Mouse (Mus musculus): ENCODE data around the gene Ttc8. TPM values are rescaled to one million over a fixed set of nuclear protein-coding genes. Genes with fewer than 3 reads are reported as not detected.
"Not testable (repeated sequence)": the region's sequence is repeated elsewhere in the genome, so short reads cannot be mapped to it uniquely, and the experiment has no call there.

Gene Ttc8
- 10 to 100 TPM; 46.6 to 49.5 TPM for total RNA-seq (2021)

DNA sequence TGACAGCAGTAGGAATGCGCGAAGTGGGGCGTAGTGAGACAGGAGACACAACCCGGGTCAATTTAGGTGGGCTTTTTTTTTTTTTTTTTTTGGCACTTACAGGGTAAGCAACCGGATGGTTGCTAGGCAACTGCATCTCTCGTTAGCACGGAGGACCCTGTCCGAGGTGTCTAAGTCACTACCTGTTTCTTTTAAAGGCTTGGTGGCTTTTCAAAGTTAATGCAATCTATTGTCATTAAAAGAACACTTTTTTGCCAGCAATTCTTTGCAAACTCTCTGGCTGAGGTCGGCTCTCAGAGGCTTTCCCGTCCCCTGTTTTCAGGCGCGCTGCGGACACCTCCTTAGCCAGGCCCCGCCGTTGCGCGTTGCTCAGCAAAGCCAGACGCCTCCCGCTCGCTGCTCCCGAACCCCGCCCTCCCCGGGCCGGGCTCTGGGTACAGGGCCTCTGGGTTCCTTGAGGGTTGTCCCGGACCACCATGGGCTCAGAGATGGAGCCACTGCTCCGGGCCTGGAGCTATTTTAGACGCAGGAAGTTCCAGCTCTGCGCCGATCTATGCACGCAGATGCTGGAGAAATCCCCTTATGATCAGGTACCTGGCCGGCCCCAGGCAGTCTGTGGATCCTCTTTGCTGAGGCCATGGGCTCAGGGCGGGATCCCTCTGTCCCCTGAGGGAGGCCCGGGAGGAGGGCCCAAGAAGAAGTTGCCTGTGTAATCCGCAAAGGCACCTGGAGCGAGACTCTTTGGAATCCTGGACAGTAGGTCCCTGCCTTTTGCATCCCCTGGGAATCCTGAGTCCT, at the start of gene Ttc8:
Ttc8 (plus strand) TSS at position 381 of the 798 bp plus-strand sequence.
- peak; percentile 89 to 90 for DNase-seq

DNA sequence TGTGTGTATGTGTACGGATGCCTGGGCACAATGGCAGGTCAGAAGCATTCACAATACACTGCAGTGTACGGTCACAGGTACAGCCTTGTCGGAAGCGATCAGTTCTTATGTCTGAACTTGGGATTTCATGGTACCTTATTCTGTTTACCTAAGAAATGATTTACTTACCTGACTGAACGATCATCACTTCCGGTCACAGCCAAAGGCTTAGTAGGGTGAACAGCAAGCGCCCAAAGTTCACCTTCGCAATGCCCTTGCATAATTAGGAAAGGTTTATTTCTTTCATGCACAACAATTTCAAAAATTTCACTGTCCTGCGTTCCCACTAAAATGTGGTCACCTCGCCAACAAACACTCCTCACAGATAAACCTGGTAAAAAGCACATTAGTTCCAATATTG, 47.5 kb upstream of the Ttc8 start:
- DNase-seq = no peak

DNA sequence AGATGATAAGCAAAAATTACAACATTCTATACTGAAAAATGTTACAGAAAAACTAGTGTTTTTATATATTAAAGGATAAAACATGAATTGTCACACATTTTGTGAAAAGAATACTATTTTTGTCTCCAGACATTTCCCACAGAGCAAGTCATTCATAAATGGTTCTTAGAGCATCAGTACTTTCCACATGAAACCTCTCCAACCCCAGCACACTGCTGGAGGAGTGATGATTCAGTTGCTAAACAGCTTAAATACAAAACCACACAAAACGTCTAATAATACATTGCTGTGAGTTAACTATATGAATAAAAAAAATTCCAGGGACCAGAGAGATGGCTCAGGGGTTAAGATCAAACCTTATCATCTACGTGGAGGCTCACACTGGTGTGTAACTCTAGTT, 45.2 kb upstream of the Ttc8 start:
- DNase-seq = no peak

DNA sequence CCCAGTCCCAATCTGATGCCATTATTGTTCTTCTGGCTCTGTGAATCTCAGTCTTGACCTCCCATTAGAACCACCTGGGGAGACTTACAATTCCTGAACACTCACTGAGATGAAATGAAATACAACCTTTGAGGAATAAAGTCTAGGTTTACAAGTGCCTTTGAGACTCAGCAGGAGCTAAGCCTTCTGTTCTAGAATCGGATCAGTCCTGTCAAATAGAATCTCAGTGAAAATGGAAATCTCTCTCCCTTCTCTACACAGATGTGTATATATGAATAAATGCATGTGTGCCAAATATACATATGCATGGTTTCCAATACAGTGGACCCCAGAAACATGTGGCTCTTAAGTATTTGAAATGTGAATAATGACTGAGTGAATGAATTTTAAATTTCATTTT, 41.7 kb upstream of the Ttc8 start:
- DNase-seq = no peak

DNA sequence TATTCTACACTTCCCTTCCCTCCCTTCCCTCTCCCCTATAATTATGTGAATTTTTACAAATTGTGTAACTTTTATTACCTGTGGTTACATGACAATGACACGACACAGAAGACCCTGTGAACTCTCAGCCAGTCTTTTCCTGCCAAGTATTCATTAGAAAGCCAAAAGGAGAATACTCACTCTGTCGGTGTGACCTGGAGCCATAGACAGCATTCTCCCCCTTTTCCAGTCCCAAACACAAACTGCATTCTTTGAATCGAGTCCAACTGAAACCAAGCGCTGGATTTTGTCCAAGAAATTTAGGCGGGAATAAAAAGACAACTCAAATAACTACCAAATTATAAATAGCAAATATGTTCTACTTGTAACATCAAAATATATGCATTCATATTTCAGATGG, 38.6 kb upstream of the Ttc8 start:
- no peak for DNase-seq

DNA sequence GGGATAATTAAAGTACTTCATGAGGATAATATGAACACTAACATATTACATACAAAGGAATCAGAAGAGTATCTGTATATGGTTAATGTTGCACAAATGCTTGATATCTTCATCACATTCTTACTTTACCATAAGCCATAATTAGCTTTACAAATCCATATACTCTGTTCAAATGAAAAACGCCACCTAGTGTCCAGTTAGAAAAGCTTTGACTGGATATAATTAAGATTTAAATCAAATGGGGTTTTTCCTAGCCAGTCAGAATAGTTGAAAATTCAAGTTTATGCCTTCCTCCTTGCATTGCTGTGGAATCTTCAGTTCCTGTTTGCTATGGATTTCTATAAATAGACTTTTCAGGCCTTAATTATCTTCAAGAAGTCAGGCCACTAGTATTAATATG, 35.9 kb upstream of the Ttc8 start:
- no peak for DNase-seq

DNA sequence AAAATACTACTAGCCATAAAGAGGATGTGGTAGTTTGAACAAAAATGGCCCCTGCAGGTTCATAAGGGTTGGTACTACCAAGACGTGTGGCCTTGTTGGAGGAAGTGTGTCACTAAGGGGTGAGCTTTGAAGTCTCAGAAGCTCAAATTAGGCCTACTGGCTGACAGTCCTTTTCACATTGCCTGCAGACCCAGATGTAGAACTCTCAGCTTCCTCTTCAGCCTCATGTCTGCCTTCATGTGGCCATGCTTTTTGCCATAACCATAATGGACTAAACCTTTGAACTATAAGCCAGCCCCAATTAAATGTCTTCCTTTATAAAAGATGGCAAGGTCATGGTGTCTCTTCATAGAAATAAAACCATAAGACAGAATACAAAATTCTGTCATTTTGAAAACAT, 23.6 kb upstream of the Ttc8 start:
- no peak for DNase-seq

DNA sequence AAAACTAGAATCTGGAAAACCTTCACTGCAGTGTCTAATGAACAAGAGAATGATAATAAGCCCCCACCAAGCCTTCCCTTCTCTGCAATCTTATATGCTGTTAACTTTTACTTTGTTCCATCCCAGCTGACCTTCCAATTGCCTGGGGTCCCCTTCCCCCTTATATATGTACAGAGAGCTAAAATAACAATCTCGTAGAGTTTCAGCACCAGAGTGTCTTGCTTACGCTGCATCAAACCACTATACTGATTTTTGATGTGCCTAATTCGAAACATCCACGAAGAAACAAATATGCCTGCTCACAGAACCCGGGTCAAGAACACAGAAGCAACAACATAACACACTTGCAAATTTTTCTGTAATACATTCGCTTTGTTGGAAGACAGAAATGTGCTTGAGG, 20.7 kb upstream of the Ttc8 start:
- DNase-seq = no peak

DNA sequence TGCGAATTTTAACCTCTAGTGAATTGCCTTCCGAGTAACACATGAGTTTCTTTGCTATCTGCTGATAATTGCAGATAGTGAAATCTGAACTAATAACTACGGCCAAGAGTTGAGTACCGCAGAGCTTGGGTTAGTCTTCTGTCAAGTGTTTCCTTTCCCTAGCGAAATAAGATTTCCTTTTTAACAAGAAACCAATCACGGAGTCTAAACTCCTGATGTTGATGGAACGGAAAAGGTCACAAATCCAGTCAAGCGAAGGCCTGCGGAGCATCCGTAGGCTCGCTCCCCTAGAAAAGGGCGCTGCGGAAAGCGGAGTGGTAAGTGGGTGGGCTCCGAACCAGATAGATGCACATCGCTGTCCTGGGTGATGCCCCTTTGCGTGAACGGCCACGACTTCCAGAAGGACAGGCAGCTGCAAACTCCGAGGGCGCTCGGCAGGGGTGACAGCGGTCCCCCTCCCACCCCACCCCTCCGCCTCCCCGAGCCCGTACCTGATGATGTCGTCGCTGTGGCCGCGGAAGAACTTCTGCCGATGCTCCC, 20.0 kb upstream of the Ttc8 start:
- peak in 1 of 2 experiments; percentile 32 for DNase-seq

DNA sequence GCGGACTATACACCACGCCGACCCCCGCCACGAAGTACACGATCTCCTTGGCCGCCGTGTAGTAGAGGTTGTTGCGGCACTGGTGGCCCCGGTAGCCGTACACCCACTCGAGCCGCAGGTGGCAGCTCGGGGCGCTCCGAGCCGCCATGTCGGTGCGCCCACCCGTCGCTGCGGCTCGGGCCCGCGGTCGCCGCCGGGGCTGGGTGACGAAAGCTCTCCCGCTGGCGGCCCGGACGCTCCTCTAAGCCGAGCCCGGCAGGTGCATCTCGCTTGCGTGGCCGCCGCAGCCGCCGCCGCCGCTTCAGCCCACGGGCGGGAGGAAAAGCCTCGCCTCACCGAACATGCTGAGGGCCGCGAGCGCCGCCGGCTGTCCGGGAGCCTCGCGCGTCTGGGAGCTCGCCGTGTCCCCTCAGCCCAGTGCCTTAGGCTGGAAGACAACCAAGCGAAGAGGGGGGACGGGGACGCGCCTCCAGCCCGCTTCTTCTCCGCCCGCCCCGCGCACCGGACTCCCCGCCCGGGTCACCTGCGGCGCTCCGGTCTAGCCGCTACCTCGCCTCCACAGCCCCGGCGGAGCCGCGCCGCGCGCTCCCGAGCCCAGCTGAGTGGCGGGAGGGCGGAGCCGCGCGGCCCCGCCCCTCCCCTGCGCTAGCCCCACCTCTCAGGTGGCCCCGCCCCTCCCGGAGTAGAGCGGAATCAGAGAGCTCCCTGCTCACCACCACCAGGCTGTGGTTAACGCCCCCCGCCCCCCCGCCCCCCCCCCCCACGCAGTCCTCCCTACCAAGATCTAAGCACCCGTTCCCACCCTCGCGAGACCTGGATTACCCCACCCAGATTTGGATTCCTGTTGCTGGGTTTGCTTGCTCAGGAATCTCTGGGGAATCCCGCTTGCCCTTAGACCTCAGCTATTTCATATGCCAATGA, 19.2 kb upstream of the Ttc8 start, which contains the start of gene Eml5:
Eml5 (minus strand) TSS at position 604 of the 921 bp plus-strand sequence.
- peak; percentile 77 to 83 for DNase-seq

DNA sequence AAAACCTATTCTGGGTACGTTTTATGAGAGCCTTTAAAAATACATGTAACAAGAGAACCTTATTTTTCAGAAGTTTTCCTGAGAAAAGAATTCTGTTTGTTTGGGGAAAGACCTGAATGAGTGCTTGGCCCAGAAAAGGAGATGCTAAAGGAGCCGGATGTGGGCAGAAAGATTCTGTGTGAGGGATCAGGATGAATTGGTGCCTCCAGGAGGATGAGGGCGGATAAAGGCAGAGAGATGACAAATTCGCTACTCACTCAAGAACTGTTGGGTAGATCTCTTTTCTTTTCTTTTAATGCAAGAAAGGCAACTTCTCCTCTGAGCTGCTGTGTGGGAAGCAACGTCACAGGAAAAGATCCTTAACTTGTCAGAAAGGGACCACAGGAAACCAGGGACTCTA, 14.9 kb upstream of the Ttc8 start:
- no peak for DNase-seq

DNA sequence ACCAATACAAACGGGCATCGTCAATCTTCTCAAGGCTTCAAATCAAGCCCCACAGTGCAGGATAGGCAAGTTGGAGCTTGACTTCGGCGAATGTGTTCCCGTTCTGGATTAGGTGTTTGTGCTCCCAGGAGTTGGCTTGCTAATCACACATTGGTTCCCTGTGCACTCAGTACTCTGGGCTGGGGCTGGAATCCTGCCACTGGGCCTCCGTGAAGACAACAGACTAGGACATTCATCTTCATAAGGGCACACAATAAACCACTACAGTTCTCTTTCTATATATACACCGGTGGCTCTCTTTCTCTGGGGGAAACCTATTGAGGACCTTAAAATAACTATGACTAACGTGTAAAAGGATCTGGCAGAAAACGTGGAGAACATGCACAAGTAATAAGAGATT, 10.3 kb upstream of the Ttc8 start:
- no peak for DNase-seq

DNA sequence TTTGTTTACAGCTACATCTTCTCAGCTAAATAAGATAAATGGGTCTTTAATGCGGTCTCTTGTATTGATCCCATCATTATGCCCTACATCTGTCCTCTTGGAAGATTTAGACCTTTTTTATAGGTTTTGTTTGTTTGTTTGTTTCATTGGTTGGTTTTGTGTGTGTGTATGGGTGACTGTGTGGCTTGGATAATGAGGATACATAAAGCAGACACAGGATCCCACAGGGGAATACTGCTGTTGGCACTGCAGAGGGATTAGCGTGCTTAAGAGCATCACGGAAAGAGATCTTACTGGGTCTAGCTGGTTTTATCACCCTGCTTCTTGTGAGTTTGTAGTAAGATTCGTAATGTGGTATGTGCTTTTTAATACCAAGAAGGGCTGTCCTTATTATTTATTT, 10.8 kb downstream of the Ttc8 start:
- DNase-seq = no peak

DNA sequence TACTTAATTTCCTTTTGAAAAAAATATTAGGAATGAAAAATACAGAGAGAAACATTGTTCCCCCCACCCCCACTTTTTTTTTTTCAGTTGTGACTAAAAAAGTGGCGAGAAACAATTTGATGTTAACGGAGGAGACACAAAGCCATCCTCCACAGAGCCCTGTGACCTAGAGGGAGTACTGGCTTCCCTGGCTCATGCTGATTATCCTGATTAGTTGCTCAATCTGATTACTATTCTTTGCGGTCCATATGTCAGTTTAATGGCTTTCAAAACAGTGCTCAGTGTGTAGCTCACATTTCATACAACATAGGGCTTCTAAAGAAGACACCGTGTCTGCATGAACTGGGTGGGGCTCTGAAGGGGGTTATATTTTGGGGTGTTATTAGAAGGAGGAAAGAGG, 12.1 kb downstream of the Ttc8 start:
- DNase-seq = no peak

DNA sequence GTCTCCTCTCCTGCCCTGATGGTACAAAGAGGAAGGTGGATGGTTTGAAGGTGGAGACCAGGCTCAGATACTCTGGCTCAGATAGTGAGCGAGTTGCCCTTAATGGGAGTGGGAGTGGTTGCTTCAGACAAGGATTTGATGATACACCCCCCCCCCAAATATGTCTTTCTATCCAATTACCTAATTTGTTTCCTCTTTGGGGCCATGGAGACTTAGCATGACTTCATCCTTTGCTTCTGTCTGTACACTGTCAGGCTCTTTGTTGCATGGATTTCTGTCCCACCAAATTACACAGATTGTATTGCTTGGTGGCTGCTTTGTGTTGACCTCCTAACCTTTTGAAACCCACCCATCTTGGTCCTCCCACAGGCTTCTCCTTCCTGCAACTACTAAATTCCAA, 12.5 kb downstream of the Ttc8 start:
- DNase-seq = no peak

DNA sequence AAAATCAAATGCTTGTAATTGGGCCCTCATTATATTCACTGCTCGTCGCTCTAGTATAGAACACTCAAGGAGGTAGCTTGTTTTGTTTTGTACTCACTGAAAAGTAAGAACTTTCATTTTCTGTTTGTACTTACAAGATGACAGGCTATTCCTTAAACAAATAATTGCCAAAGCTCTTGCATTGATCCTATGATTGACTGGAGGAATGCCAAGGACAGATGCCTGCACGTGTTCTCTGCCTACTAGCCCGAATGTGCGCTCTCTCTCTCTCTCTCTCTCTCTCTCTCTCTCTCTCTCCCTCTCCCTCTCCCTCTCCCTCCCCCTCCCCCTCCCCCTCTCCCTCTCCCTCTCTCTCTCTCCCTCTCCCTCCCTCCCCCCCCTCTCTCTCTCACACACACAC, 30.9 kb downstream of the Ttc8 start:
- DNase-seq = not testable (repeated sequence)

DNA sequence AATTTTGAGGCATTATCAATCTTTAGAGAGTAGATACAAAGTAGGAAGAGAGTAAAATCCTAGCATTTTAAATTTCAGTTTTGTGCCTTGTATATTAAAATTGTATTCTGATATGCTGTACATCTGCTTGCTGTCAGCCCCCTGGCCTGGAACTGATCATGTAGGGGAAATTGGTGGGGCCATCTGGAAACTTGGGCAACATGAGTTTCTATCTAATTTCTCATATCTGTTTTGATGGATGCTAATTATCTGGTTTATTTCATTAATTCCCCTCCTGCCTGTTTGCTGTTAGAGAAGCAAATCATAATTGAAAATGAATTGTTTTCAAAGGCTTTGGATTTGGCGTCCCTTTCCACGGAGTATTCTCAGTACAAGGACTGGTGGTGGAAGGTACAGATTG, 36.6 kb downstream of the Ttc8 start:
- DNase-seq = no peak

DNA sequence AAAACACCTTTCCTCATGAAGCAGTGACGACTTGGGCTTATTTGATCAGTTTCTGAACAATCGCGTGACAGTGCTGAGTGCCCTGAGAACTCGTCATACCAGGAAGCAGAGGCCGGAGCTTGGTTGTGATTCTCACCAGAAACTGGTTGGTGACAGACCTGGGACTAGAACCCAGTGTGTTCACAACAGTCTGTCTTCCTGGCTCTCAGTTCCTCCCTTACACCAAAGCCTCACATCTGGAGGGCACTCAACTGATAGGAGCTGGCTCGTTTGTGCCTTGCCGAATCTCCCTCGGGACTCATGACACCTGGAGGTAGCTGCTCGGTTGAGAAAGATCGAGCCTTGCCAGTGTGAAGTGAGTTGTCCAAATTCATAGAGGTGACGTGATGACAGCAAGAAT, 37.1 kb downstream of the Ttc8 start:
- no peak for DNase-seq

DNA sequence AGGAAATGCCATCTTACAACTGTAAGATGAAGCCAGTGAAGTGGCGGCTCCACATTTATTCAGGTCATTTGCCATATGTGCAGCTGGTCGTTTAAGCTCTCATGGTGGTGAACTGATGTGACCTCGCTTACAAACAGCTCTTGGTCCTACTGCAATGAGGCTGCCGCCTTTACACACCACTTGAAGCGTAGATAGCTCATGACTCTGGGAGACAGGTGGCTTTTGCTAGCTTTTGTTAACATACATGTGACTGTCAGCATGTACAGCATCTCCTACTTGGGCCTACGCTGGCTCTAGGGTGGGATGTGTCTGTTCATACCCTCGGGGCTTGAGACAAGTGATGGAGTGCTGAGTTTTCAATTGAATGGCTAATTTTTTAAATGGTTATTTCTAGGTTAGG, 40.6 kb downstream of the Ttc8 start:
- DNase-seq = no peak

DNA sequence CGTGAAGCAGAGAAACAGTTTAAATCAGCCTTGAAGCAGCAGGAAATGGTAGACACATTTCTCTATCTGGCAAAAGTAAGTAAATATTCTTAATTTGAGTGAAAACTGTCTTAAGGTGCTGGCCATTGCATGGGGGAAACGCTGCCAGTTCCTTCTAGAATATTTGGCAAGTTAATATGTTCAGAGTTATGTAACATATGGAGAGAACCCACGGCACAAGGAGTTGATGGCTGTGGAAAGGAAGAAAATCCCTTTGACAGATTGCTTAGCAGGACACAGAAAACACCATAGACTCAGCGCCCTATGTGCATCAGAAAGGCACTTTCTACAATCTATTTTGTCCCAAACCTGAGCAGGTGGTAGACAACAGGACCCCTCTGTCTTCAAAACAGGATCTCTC, 41.0 kb downstream of the Ttc8 start:
- no peak for DNase-seq

DNA sequence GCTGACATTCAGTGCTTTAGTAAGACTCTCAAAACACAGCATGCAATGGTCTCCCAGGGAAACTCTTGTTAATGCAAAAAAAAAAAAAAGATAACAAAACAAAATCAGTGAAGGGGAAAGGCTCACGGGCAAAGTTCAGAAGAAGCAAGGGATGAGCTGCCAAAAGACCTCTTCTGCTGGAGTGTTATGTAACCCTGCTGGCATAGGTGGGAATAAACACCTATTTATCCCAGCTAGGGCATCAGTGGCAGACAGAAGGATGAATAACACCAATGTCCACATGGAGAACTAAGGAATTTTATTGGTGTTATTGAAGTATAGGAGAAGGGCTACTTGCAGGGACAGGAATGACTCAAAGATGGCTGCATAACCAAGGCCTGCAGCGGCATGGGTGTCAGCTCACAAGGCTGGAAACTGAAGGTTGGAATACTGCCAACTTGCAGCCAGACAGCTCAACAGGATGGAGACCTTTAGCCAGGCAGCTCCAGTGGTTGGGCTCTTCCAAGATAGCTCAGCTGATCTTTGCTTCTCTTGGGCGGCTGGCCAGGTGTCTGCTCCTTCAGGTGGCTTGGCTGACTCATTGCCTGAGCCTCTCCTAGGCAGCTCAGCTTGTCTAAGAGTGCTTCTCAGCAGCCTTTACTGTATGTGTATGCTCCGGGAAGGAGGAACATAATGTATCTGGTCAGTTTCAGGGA, 45.2 kb downstream of the Ttc8 start:
- DNase-seq = no peak

DNA sequence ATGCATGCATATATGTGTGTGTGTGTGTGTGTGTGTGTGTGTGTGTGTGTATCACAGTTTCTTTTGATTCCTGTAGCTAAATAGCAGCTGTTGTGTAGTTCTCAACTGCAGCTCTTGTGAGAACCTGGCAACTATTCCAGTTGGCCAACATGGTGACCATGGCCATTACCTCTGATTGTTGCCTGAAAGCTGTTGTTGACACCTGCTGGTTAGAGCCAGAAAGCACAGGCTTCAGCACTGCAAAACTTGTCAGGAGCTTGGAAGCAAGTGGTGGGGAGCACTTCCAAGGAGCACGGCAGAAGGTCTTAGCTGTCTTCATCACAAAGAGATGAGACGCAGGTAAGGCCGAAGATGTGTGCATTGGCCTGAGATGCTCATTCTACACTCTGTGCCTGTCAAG, 51.9 kb downstream of the Ttc8 start:
- no peak for DNase-seq

DNA sequence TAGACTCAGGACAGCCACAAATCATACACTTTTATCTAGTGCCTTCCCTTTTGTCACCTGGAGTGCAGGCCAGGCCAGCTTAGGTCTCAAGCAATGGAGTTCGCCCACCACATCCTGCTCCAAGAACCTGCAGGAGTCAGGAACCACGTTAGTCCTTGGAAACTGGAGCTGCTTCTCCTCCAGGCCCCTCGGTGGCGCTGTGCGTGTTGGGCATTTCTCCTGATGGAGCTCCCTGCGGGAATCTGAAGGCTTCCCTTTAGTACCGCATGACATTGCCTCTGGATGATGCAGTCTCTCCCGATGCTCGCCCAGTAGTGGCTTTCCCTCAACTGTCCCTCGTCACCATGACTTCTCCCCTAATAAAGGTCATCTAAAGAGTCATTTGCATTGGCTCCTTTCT, 53.1 kb downstream of the Ttc8 start:
- DNase-seq = no peak
